19 mouse cellular contexts compared by ENCODE assay signal in genomic region chr5:30039324-30039723, GRCm38 (mm10). TPM values are rescaled to one million over a fixed set of nuclear protein-coding genes. Genes with fewer than 3 reads are reported as not detected.
"Had no signal": no experiment of that assay in that cellular context is flagged by ENCODE, and none has a peak within 500 bp of the region (broad histone marks: within the 10 kb centered on the region; RNA-seq: fewer than 3 reads in every experiment).

No protein-coding gene starts in this region.

RNA-seq across cellular contexts. Expression of gene Il6, which starts 26.4 kb away (rescaled TPM):
- total RNA-seq: forebrain, postnatal 0 days; gastrocnemius, adult 2 months; gastrocnemius, adult 8-10 months; gastrocnemius, postnatal 14 days; gastrocnemius, postnatal 25 days; gastrocnemius, postnatal 36 days; gastrocnemius, postnatal 4 days; heart, adult 18-20 months; heart, adult 2 months had no signal
- polyA plus RNA-seq: cortical plate, adult 2 months; embryonic facial prominence, embryonic 10.5 days; embryonic facial prominence, embryonic 11.5 days; embryonic facial prominence, embryonic 12.5 days; forebrain, embryonic 10.5 days; forebrain, embryonic 11.5 days; forebrain, embryonic 12.5 days; forebrain, embryonic 13.5 days; forebrain, embryonic 14.5 days; forebrain, embryonic 15.5 days; forebrain, postnatal 0 days; heart, adult 2 months had no signal
